Mouse (Mus musculus): ENCODE measurements at regions not wholly inside any gene's neighbourhood (a gene's known extent, or its start where the extent isn't known, plus 50 kb on each side); places are given as distances from the start of the nearest gene placed in this dataset.

GRCm38 (mm10) chr14:86254196-86254595 is 886.8 kb downstream of the Diaph3 start:
- Histone ChIP-seq H3K4me2 (replicated peaks; ENCODE audit: low read depth) (no peak overlapping the region), H3K4me3 (ENCODE audit: low read depth, low read length) (no peak overlapping the region), H3K27me3 (ENCODE audit: control insufficient read depth, insufficient read depth, low read length) (no peaks in the 10 kb centered on the region), H3K9me3 (ENCODE audit: control insufficient read depth, low read length) (no peaks in the 10 kb centered on the region), H3K4me1 (replicated peaks; ENCODE audit: control insufficient read depth, insufficient read depth) (no peaks in the 10 kb centered on the region), H3K9ac (ENCODE audit: low read length) (no peak overlapping the region), H3K36me3 (ENCODE audit: control insufficient read depth, insufficient read depth, low read length) (no peaks in the 10 kb centered on the region), H3K27ac (replicated peaks) (no peak overlapping the region)
- TF ChIP-seq EP300 (optimal IDR thresholded peaks at IDR 0.05), result no peak
- TF ChIP-seq CTCF (IDR thresholded peaks at IDR 0.05; ENCODE audit: low read depth), result no peak
- 45% methylated on average over 1 of the region's 1 CpGs for WGBS
- ATAC-seq (ENCODE audit: low FRiP score, low TSS enrichment) (no peak), DNase-seq (ENCODE audit: low spot score) (no peak)

GRCm38 (mm10) chr14:86251617-86252016 is 889.4 kb downstream of the Diaph3 start:
- Histone ChIP-seq H3K36me3 (ENCODE audit: control insufficient read depth, insufficient read depth, low read length) (no peaks in the 10 kb centered on the region), H3K27me3 (ENCODE audit: control insufficient read depth, insufficient read depth, low read length) (no peaks in the 10 kb centered on the region), H3K9ac (ENCODE audit: low read length) (no peak overlapping the region), H3K4me3 (ENCODE audit: low read depth, low read length) (no peak overlapping the region), H3K4me2 (replicated peaks; ENCODE audit: low read depth) (no peak overlapping the region), H3K4me1 (replicated peaks; ENCODE audit: control insufficient read depth, insufficient read depth) (no peaks in the 10 kb centered on the region), H3K27ac (replicated peaks) (no peak overlapping the region), H3K9me3 (ENCODE audit: control insufficient read depth, low read length) (no peaks in the 10 kb centered on the region)
- ATAC-seq (ENCODE audit: low FRiP score, low TSS enrichment), result no peak
- DNase-seq (ENCODE audit: low spot score), result no peak
- TF ChIP-seq EP300 (optimal IDR thresholded peaks at IDR 0.05) (no peak), CTCF (IDR thresholded peaks at IDR 0.05; ENCODE audit: low read depth) (no peak)

DNA sequence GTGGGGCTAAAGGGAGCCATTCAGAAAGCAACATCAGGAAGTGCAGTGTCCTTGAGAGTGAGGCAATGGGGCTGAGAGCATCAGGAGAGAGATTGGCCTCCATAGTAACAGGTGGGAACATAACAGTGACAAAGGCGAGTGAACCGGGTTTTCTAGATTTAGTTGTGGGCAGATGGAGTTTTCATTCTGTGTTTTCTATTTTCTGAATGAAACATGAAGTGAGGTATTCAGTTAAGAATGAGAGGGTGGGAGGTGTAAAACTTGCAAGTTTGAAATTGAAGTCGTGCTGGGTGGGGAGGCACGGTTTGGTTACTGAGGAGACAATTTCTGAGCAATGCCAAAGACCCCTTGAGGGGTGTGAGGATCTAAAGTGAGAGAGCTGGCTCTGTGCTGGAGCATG is 893.3 kb downstream of the Diaph3 start:
- TF ChIP-seq EP300 (optimal IDR thresholded peaks at IDR 0.05) (no peak), CTCF (IDR thresholded peaks at IDR 0.05; ENCODE audit: low read depth) (no peak)
- Histone ChIP-seq H3K36me3 (ENCODE audit: control insufficient read depth, insufficient read depth, low read length) (no peaks in the 10 kb centered on the region), H3K4me3 (ENCODE audit: low read depth, low read length) (no peak overlapping the region), H3K27me3 (ENCODE audit: control insufficient read depth, insufficient read depth, low read length) (no peaks in the 10 kb centered on the region), H3K4me1 (replicated peaks; ENCODE audit: control insufficient read depth, insufficient read depth) (no peaks in the 10 kb centered on the region), H3K27ac (replicated peaks) (no peak overlapping the region), H3K9ac (ENCODE audit: low read length) (no peak overlapping the region), H3K9me3 (ENCODE audit: control insufficient read depth, low read length) (no peaks in the 10 kb centered on the region), H3K4me2 (replicated peaks; ENCODE audit: low read depth) (no peak overlapping the region)
- WGBS, result 82% methylated on average over 4 of the region's 4 CpGs
- ATAC-seq (ENCODE audit: low FRiP score, low TSS enrichment), result no peak
- DNase-seq (ENCODE audit: low spot score), result no peak

GRCm38 (mm10) chr14:86246770-86247169 is 894.3 kb downstream of the Diaph3 start:
- Histone ChIP-seq H3K9me3 (ENCODE audit: control insufficient read depth, low read length) (no peaks in the 10 kb centered on the region), H3K4me1 (replicated peaks; ENCODE audit: control insufficient read depth, insufficient read depth) (no peaks in the 10 kb centered on the region), H3K4me3 (ENCODE audit: low read depth, low read length) (no peak overlapping the region), H3K27me3 (ENCODE audit: control insufficient read depth, insufficient read depth, low read length) (no peaks in the 10 kb centered on the region), H3K4me2 (replicated peaks; ENCODE audit: low read depth) (no peak overlapping the region), H3K36me3 (ENCODE audit: control insufficient read depth, insufficient read depth, low read length) (no peaks in the 10 kb centered on the region), H3K9ac (ENCODE audit: low read length) (no peak overlapping the region), H3K27ac (replicated peaks) (no peak overlapping the region)
- 91% methylated on average over 8 of the region's 8 CpGs for WGBS
- no peak for TF ChIP-seq CTCF (IDR thresholded peaks at IDR 0.05; ENCODE audit: low read depth)
- no peak for TF ChIP-seq EP300 (optimal IDR thresholded peaks at IDR 0.05)
- no peak for ATAC-seq (ENCODE audit: low FRiP score, low TSS enrichment)
- no peak for DNase-seq (ENCODE audit: low spot score)

- WGBS, result 76% methylated on average over 1 of the region's 1 CpGs
- TF ChIP-seq EP300 (optimal IDR thresholded peaks at IDR 0.05) (no peak), CTCF (IDR thresholded peaks at IDR 0.05; ENCODE audit: low read depth) (no peak)
- Histone ChIP-seq H3K9me3 (ENCODE audit: control insufficient read depth, low read length) (no peaks in the 10 kb centered on the region), H3K36me3 (ENCODE audit: control insufficient read depth, insufficient read depth, low read length) (no peaks in the 10 kb centered on the region), H3K9ac (ENCODE audit: low read length) (no peak overlapping the region), H3K27me3 (ENCODE audit: control insufficient read depth, insufficient read depth, low read length) (no peaks in the 10 kb centered on the region), H3K27ac (replicated peaks) (no peak overlapping the region), H3K4me3 (ENCODE audit: low read depth, low read length) (no peak overlapping the region), H3K4me2 (replicated peaks; ENCODE audit: low read depth) (no peak overlapping the region), H3K4me1 (replicated peaks; ENCODE audit: control insufficient read depth, insufficient read depth) (no peaks in the 10 kb centered on the region)
- DNase-seq (ENCODE audit: low spot score) (no peak), ATAC-seq (ENCODE audit: low FRiP score, low TSS enrichment) (no peak)
Observed at GRCm38 (mm10) chr14:86243662-86244061, 897.4 kb downstream of the Diaph3 start.

DNA sequence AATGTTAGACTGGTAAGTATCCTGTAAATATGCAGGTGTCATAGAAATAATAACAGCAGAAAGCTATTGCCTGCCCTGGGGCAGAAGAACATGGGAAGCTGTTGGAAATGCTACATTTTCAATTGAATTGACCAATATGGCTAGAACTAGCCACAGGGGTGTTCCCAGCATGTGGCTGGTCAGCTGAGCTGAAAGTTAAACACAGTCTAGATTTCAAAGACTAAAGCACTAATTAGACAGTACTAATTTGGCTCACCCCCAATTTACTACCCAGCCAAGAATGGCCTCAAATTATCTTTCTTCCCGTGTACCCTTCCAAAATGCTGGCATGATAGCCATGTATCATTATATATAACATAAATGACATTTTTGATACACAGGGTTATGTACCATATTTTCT is 898.2 kb downstream of the Diaph3 start:
- Histone ChIP-seq H3K9ac (ENCODE audit: low read length) (no peak overlapping the region), H3K4me3 (ENCODE audit: low read depth, low read length) (no peak overlapping the region), H3K4me2 (replicated peaks; ENCODE audit: low read depth) (no peak overlapping the region), H3K27ac (replicated peaks) (no peak overlapping the region), H3K9me3 (ENCODE audit: control insufficient read depth, low read length) (no peaks in the 10 kb centered on the region), H3K4me1 (replicated peaks; ENCODE audit: control insufficient read depth, insufficient read depth) (no peaks in the 10 kb centered on the region), H3K36me3 (ENCODE audit: control insufficient read depth, insufficient read depth, low read length) (no peaks in the 10 kb centered on the region), H3K27me3 (ENCODE audit: control insufficient read depth, insufficient read depth, low read length) (no peaks in the 10 kb centered on the region)
- 89% methylated on average over 1 of the region's 1 CpGs for WGBS
- DNase-seq (ENCODE audit: low spot score), result no peak
- ATAC-seq (ENCODE audit: low FRiP score, low TSS enrichment), result no peak
- TF ChIP-seq EP300 (optimal IDR thresholded peaks at IDR 0.05) (no peak), CTCF (IDR thresholded peaks at IDR 0.05; ENCODE audit: low read depth) (no peak)
